Mouse (Mus musculus) right cerebral cortex, adult 2 months (tissue): ENCODE measurements around the gene Sertad2.

ENCODE experiments used
- DNase-seq, 2 experiments: peaks; one replicate each; pipeline ENCODE4 v3.0.0; 2021 to 2022; ENCODE audit warnings: low spot score in 2 of 2

Gene Sertad2

DNA sequence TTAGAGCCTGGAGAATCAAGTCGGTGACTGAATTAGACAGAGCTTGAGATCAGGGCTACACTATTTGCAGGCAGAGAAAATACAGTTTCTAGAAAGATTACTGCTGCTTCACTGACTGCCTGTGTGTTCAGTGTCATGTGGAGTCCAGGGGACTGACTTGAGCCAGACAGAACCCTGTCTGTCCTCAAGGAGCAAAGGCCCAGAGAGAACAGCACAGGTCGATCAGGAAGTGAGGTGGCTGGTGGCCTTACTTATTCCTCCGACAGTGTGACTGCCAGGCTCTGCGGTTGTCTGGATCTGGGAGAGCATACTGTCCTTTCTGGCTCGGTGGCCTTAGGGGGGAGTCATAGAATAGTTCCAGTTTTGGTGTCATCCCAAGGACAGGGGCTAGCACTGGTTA, 137.7 kb downstream of the Sertad2 start:
- DNase-seq, result no peak

DNA sequence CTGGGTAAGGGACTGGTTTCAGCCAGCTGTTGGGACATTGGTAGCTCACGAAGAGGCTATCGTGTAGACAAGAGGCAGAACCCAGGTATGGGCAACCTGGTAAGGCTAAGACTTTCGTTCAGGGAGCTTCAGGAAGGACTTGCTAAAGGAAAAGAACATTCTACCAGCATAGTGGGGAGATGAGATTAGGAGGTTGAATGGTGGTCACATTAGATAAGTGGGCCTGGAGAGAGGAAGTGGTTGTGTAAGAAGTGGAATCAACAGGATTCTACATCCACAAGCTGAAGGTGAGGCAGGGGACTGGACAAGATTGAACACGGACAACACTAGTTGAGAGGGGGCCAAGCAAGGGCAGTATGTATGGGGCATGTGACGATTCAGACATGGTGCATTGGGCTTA, 138.6 kb downstream of the Sertad2 start:
- DNase-seq, result no peak

DNA sequence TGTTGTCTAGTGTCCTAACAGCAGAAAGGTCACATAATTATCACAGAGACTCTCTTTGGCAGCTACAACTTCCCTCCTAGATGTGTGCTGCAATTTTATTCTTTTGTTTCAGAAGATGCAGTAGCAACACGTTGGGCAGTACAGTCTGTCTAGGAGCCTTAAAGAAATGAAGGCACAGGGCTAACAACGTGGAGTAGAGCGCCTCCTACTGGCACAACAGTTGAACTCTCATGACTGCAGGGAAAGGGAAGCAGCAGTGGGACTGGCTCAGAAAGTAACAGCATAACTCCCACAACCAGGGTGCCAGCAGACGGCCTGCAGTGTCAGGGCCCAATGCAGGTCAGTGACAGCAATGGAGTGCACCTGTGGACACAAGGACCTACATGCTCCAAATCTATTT, 147.9 kb downstream of the Sertad2 start:
- DNase-seq, result peak; percentile 72
